Mouse (Mus musculus) ZHBTc4 (cell line): ENCODE measurements around the gene Wwox.

ENCODE experiments used
- DNase-seq: peaks from one replicate; pipeline ENCODE4 v3.0.0-alpha.2; 2011; ENCODE audit warnings: low read depth, low spot score

The Wwox gene

DNA sequence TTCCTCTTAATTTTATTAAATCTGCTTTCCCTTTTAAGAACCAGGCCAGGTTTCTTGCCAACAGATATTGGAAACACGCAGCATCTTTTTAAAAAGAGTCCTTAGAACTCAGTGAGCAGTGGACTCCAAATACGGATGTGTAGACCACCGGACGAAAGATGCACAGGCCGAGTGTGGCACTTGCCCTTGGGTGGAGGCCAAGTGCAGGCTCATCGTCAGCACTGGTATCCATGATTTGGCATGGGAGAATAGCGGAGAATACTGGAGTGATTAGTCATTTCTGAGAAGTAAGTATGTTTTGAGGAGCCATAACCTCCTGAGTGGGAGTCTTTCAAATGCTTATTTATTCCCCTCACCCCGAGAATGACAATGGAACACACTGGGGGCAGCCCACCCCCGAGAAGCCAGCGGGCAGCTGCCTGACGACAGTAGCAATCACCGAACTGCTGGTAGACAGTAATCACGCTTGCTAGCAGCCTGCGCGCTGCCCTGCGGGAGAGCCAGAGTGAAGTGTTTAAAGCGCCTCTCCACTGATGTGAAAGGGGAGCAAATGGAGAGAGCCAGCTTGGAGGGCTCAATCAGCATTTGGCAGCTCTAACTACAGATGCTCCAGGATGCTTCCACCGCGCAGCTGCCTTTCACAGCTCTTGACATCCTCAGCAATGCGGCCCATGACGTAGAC lies 29.2 kb downstream of the Wwox start:
- no peak for DNase-seq

DNA sequence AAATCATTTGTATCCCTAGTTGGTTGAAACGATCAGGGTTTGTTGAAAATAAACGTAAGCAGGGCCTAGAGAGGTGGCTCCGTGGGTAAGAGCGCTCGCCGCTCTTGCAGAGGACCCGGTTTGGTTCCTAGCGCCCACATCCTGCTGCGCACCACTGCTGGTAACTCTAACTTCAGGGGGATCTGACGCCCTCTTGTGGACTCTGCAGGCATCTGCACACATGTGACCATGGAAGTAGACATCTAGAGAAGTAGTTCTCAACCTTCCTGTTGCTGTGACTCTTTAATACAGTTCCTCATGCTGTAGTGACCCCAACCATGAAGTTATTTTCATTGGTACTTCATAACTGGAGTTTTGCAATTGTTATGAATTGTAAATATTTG lies 29.7 kb downstream of the Wwox start:
- peak; percentile 37 for DNase-seq

DNA sequence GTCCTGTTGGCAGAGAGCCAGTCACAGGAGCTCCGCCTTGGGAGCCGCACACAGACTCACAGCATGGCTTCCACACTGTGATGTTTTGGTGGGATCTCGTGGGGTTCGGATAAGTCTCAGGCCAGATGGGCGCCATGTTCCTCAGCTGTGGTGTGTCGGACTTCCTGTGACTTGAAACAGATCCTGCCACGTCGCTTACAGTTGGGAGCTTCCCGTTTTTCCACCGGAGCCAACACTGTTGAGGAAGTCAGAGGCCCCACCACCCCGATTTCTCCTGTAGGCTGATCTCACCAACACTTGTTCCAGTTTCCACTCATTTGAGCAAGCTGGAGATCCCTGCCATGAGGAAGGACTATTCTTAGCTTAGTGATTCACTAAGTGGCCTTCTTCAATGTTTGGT lies 34.1 kb downstream of the Wwox start:
- no peak for DNase-seq

DNA sequence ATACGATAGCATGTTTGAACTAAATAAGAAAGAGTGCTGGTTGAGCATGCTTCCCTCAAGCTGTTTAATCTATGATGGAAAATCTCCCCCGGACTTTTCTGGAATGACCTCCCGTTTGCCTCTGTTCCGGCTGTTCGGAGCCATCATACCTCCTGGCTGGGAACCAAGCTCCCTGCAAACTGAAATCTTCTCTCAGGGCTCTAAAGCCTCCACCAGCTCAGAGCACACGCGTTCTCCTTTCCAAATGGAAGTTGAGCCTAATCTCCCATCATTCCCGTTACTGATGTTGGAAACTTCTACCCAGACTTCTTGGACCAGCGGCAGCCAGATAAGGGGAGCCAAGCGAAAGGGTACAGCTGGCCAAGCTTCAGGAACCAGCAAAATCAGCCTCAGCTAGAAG lies 37.5 kb downstream of the Wwox start:
- no peak for DNase-seq

DNA sequence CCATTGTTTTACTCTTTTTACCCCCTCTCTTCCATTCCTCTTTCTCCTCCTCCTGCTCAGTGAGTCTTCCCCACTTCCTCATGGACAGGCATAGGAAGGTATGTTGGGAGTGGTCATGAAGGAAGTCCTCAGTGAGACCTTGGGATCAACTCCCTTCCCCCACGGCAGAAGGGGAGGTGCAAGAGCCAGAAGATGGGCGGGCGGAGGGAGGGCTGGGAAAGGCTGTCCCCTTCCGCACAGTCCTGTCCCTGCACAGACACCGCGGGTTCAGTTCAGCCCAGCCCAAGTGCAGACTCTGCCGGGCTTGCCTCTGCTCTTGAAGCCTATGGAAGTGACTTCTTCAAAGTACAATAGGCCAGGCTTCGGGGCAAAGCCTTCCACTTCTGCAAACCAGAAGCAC lies 38.3 kb downstream of the Wwox start:
- DNase-seq, result no peak

DNA sequence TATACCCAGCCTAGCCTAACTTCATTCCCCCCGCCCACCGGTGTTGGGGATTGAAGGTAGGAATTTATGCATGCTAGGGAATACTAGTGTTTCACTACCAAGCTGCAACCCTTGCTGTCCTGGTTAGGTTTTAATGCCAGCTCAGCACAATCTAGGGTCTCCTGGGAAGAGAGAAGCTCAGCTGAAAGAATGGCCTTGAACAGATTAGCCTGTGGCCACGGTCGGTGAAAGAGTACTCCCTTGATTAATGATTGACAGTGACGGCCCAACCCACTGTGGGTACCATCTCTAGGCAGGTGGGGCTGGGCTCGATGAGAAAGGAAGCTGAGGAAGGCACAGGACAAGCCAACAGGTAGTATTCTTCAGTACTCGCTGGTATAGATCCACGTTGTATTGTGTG lies 40.3 kb downstream of the Wwox start:
- no peak for DNase-seq

DNA sequence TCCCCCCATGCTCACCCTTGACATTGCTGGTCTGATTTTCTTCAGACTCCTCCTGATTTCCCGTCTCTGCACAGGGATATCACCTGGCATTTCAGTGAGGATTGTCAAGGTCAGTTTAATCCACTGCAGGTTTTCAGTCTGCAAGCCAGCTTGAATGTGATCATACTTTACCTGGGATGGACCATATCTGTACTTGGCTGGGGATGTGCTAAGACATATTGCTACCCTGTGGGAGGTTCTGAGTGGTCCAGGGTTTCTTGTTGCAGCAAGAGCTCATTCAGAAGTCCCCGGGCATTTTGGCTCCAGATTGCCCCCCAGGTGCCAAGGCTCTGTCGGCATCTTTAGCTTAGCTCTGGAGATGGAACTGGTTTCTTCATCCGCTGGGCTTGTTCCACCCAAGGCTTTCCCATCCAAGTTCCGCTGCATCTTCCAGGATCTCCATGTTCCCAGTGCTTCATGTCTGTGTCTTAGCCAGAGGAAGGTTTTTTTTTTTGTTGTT lies 52.3 kb downstream of the Wwox start:
- no peak for DNase-seq

DNA sequence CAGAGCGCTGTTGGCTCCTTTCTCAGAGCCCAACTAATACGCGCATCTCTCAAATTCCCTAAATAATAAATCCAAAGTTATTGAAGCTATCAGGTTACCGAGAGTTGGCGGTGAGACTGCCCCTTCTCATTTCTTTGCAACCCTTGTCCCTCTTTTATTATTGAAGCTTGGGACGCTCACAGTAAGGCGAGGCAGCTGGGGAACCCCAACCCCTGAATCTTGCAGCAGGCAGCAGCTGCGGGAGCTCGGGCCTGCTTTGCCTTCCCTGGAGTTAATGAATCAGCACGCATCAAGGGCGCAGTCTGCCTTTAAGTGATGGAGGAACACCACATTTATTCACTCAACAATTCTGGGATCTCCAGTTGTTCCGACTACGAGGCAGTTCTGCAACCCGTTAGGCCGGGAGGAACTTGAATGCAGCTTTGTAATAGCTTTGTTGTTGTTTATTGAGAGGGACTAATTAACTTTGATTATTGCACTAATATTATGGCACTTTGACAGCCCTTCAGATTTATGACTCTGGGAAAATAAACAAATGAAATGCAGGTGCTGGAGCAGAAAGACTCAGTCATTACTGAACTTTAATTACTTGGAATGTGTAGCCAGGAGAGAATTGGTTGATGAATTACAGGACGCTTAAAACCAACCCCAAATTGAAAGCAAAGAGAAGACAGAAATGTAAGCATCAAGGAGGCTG lies 60.1 kb downstream of the Wwox start:
- DNase-seq, result no peak

DNA sequence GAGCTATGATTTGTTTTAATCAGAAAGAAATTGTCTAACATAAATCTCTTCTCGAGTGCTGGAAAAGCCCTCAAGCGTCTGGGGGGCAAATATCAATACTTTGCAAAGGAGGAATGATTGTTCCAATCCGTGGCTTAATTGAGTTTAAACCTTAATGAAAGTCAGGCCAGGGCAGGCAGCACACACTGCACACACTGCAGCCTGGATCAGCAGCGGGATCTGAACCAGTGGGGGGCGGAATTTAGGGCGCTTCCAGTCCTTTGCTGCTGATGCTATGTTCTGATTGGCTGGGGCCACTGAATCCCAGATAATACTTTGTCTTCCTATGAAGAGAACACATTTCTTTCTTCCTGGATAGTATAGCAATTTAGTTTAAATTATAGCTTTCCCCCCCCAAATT lies 62.5 kb downstream of the Wwox start:
- DNase-seq, result no peak

DNA sequence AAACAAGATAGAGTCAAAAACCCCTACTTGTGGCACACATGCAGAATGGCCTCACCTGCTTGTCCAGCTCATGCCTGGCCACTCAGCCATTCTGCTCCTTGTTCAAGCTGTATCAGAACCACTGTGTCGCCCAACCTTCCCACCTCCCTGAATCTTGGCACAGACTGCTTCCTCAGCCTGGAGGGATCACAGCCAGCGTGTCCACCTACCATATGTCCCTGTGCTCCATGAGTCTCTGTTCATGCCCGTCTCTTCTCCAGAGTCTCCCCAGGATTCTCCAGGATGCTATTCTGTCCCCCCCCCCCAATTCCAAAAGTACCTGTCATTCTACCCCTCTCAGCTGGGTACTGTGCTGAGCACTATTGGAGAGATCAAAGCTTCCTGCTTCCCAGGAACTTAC lies 63.7 kb downstream of the Wwox start:
- no peak for DNase-seq

DNA sequence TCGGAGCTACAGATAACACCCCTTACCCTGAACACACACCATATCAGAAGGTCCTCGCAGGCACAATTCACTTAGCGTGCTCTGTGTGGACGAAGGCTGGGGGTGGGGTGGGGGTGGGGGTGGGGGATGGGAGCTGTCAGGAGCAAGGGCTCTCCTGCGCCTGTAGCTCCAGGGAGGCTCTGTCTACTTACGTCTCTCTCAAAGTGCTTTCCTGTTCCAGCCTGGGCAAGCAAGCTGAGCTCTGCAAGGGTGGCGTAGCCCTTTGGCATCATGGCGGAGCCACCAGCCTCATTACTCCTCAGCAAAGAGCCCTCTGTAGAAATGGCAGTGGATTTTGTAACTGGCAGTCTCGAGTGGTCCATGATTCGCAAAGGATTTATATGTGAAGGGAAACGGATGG lies 65.4 kb downstream of the Wwox start:
- DNase-seq, result no peak

DNA sequence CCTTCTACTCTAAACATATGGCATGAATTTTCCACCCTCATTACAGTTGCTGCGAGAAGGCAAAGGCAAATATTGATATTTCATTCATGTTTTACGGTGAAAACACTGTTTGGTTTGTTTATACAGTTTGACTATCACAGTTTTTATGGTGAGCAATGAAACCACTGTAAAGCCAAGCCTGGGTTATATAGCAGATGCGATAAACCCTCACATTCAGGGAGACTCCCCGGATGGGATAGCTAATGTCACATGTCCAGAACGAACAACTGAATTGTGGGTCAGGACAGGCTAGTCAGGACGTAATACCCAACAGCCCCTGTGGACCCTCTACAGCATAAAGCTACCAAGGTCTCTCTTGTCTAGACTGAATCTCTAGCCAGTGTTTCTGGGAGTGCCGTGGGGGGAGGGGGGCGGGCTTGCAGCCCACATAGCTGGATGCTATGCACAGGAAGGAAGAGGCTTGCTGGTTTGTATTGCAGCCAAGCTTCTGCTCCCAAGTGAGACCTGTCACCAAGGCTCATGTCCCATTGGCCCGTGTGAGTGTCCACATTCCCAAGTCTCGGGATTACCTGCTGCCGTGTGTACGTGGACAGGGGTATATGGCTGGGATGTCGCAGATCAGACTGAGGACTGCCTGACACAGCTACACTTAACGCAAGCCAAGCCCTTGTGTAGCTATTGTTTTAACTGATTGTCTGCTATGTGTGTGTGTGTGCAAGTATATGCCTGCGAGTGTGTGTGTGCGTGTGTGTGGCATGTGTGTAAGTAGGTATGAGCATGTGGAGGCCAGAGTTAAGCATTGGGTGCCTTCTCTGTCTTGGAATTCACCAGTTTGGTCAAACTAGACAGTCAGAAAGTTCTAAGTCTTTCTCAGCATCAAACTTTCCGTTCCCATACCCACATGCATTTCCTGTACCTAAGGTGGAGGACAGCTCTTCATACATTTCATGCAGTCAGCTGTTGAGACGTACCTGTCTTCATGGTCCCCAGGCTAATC lies 66.2 kb downstream of the Wwox start:
- no peak for DNase-seq

DNA sequence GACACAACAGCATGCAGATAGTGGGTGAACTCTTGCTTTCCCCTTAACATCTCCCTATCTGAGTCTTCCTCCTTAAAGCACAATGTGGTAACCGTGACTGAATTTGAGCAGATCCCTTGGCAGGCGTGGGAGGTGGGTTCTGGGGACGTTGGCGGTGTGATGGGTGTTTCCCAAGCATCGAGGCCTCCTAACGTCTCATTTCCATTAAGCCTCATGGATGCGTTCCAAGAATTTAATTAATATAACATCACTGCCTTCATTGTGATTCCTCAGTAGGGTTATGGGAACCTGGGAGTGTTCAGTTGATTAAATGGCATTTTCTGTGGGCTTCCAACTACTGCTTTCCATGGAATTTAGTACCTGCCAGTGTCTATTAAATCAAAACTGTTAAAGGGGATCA lies 67.9 kb downstream of the Wwox start:
- DNase-seq, result no peak

DNA sequence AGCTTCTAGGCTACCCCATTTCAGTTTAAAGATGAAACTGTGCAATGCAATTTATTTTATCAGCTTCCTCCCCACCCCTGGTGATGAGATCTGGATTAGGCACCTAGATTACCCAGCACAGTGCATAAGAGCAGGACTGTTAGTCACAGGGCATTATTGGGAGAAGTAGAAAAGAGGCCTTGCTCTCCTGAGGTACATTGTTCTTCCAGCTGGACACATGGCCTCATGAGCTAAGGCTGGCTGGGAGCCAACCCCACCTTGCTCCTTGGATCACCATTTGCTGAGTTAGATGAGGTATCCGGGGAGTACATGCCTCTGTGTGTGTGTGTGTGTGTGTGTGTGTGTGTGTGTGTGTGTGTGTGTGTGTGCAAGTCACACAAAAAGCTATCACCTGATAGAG lies 70.8 kb downstream of the Wwox start:
- DNase-seq, result no peak

DNA sequence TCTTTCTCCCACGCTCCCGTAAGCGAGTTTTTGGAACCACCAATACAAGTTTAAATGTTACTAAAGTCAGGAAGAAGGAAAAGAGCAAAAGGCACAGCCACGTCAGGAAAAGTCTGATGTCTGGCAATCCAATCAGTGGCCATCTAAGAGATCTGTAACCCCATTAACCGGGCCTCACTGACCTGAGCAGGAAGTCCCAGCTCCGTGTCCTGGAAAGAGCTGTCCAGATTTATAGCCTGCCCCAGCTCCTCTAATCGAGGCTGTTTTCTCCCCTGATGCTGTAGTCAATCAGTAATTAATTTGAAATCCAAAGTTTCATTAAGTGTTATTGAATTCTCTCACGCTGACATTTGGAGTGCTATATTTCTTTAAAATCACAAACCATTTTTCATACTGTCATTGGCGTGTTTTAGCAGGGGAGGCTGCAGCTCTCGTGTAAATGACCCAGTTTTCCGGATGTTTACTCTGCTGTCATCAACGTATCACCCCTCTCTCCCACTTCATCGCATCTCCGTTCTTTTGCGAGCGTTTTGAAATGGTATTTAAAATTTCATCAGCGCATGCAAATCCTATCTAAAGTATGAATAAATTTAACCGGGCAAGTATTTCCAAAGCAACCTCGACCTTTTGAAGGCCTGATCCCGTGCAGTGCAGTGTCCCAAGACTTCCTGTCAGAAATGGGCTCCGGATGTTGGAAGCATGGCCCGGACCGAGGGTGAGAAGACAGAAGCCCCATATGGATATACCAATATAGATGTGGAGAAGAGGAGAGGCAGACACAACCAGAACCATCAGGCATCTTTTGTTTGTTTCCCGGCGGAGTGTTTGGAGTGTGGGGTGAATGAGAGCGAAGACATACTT lies 72.8 kb downstream of the Wwox start:
- DNase-seq, result no peak

DNA sequence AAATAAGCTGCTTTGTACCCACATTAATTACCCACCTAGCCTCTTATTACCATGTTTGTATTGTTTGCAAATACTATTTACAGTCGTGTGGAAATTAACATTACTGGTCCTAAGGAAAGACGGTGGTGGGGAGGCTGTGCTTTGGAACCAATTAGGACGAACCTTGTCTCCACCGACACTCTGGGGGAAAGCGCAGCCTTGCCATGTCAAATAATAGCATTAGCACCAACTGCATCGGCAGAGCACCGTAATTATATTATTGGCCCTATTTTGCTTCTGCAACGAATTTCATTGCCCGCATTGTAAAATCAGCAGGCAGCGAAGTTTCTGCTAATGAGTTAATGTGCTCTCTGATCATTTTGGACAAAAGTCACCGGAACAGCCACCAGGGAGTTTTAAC lies 75.2 kb downstream of the Wwox start:
- DNase-seq, result no peak

DNA sequence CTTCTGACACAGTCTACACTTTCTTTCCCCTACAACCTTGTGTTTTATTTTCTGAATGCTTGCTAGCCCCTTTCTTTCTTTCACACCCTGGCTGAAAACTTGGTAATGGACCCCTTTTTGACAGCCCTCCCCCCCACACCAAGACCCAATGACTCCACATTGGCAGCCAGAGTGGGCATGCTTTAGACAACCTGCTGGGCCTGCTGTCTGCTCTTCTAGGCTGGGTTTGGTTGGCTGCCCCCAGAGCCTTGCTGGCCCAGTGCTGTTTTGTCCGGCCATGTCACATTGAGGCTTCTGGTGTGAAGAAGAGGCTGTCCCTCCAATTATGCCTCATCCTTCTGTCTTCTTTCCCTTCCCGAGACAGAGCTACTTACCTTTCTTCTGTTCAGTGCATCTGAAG lies 83.6 kb downstream of the Wwox start:
- DNase-seq, result no peak

DNA sequence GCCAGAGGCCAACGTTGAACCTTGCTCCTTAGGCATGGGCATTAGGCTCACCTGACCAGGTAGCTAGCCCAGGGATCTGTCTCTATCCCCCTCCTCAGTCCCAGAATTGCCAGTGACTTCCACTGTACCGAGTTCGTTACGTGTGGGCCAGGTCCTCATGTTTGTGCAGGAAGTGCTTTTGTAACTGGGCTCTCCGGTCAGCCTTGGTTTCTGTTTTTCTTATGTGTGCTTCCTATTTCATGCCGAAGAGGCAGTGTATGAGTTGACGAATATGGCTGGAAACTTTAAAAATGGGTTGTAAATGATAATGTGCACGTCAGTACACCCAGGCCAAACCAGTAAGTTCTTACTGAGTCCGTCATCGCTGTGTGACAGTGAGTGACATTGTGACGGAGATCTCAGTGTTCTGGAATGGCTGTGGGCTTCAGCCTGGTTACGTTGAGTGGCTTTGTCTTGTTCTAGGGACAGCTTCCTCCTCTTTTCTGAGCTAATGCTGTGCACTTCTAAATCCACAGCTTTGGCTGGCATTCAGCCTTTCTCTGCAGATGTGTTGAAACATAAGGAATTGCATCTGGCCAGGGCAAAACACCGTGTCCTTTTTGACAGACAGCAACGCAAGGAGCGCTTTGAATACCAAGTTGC lies 87.3 kb downstream of the Wwox start:
- DNase-seq, result no peak

DNA sequence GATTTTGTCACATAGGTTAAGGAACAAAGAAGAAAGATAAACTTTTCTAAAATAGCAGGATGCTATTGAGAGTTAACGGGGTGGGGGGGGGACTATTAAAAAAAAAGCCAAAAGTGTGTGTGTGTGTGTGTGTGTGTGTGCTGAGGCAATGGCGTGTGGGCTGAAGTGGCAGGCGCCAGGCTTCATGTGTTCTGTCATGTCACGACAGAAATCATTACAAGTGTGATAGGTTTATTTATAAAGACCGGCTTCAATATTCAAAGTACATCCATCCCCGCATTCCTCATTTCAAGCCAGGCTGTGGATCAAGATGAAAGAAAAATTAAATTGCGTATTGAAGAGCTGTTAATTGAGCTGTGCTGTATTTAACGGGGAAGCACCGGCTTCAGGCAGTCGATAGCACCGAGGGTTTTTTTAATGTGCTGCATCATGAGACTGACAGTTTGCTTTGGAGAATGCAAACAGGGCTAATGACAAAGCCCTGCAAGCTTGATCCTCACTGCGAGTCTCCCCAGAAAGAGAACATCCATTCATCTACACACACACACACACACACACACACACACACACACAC lies 88.3 kb downstream of the Wwox start:
- no peak for DNase-seq

DNA sequence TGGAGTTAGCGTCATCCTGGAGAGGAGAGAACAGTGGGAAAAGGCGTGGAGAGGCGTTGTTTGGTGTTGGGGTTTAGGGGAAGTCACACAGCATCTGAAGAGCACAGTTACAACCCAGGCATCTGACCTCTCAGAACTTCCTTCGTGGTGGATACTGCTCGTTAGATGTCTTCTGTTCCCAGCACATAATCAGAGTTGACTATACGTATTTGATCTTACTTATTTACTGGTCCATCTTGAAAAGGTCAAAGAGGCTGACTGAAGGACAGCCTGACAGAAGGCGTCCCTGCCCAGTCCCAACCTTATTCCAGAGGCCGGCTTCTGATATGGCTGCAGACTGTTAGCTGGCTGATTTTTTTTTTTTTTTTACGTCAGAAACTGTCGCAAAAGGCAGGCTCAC lies 90.1 kb downstream of the Wwox start:
- no peak for DNase-seq

DNA sequence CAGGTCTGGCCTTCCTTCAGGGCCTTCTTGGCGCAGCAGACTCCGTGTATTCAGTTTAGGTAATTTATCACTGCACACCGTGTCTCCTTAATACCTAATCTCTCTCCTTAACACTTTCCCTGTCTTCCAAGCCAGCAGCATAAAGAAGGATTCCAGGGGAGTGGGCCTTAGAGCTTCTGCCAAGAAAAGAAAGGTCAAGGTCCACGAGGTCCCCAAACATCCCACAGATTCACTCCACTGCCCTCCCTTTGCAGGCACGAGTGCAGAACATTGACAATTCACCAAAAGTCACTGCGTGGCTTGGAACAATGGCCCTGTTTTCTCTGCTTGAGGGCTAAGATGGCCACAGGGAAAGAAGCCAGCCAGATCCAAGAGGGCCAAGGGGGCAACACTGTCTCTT lies 96.7 kb downstream of the Wwox start:
- DNase-seq, result no peak
